Mouse (Mus musculus) gastrocnemius, postnatal 4 days (tissue): ENCODE results near the gene Susd3. TPM values are rescaled to one million over a fixed set of nuclear protein-coding genes. Genes with fewer than 3 reads are reported as not detected.

Experiments
- DNase-seq, 2 experiments: peaks; one replicate each; pipeline ENCODE4 v3.0.0; 2021 to 2022; ENCODE audit warnings: low spot score in 2 of 2, mixed read lengths in 2 of 2
- total RNA-seq, 2 experiments: library from RNA; stranded (reverse); gene quantifications; 2 replicates each; pipeline ENCODE4 v1.2.3; 2021

The Susd3 gene
- total RNA-seq, 2 experiments from 2014 or later = 0.61 to 1.5 TPM

DNA sequence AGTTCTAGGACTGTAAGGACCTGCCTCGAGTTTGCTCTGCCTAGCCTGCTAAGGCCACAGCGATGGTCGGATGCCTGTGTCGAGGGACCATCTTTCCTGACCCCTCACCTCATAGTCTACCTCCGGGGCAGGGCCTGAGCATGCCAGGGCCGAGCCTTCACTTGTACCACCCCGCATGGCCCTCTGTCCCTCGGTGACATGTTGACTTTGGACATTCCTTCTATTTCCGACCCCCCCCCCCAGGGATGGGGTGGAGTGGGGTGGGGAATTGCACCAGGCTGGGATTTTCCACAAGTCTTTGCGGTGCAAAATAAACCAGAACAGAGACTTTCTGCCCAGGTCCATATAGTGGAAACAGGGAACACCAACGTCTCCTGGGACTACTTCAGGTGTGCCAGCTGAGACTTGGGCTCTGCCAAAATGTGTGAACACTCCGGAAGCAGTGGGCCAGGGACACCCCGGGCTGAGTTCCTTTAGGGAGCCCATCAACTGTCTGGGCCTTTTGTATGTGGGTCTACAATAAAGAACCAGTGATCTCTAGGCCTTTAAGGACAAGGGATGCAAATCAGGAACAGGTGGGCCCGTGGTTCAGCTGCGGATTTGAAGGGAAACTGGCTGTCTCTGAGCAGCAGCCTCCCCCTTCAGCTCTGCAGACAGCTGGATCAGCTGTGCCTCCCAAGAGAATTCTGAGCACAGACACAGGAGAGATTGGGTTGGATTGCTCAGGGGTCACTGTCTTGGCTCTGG lies 60.1 kb downstream of the Susd3 start:
- DNase-seq = no peak

GRCm38 (mm10) chr13:49187288-49188218 lies 61.0 kb downstream of the Susd3 start, which contains the start of gene Ninj1:
Gene Ninj1 (plus strand): TSS chr13:49187485.
- DNase-seq = peak; percentile 88 to 90

DNA sequence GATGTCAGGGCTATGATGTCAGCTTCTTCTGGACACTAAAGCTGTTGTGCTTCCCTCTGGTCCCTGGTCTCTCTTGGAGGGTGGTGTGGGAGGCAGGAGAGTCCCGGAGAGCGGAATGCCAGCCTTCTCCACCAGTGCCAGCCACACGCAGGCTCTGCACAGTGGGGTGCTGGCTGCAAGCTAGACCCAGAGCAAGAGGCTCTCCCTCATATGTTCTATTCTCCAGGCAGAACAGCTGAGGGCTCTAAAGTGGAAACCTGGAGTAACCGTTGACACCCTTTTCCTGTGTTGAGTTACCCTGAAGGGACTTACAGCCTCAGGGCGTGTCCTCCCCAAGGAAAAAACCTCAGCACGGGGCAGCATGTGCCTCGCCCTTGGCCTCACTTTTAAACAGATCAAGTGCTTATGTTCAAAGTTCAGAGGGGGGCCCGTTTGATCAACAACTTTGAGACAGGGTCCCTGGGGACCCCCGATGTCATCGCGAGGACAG lies 61.7 kb downstream of the Susd3 start:
- DNase-seq = no peak

- DNase-seq = no peak
Observed at GRCm38 (mm10) chr13:49183646-49184045, 64.9 kb downstream of the Susd3 start.

DNA sequence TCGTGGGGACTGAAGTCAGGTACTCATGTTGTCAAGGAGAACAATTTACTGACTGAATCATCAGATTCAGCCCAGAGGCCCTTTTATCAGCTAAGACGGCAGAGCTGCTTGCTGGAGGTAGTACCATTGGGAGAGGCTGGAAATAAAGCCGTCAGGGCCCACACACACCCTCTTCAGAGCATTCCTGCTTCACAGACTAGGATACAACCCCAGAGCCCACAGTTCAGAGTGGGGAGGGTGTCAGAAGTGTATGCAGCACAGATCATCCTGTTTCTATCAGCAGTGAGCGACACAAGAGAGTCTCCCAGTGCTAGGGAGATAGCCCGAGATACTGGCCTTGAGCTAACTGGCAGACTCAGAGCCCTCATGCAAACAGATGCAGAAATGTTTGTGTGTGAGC lies 65.3 kb downstream of the Susd3 start:
- no peak for DNase-seq

DNA sequence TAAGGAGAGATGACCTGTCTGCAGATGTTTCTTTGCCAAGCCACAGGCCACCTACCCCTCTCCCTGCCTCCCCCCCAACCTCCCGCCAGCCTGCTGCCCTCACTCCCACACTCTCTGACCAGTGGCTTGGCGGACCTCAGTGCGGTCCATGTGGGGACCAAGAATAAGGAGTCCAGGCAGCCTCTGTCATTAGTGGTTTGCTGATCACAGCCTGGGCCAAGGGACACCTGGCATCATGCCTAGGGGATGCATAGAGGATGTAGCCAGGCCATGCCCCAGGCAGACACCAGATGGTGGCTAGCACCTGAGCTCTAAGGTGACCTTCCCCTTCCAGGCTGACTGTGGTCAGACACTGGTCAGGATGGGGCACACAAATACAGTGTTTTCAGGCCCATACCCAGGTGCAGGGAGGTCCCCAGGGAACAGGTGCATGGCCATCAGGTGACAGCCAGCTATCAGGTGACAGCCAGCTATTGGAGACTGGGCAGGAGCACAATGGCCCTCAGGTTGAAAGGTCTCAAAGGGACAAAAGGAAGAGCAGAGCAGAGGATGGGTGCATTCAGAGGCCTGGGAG lies 67.0 kb downstream of the Susd3 start:
- DNase-seq = no peak

DNA sequence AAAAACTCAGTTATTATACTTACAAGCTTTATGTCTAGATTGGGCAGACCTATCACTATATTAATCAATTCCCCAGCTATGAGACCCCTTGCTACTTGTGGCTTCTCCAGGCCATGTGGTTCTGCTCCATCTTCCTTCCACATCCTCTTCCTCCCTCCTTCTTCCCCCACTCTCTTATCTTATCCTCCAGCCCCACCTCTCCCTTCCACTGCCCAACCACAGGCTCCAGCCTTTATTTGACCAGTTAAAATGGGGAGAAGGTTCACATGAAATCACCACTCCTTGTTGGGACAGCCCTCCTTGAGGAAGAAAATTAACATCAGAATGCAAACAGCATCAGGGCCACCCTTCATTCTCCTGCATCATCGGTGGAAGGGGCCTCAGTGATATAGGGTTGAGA lies 67.8 kb downstream of the Susd3 start:
- DNase-seq = no peak

Other genes starting within 250 kb of the Susd3 start
- gene Wnk2, start 100.7 kb downstream of the Susd3 start, total RNA-seq = 10 to 100 TPM; 53.8 to 57.2 TPM
- 10 to 100 TPM; 23.7 to 26.1 TPM for gene Ninj1, start 61.2 kb downstream of the Susd3 start, total RNA-seq
- gene Card19, start 32.7 kb downstream of the Susd3 start, total RNA-seq = 10 to 100 TPM; 54.5 to 62.9 TPM
- gene Fgd3, start 71.6 kb upstream of the Susd3 start, total RNA-seq = 1 to 10 TPM in 1 of 2 experiments, under 1 TPM in 1; 0.98 to 1.5 TPM
- gene Bicd2, start 92.9 kb upstream of the Susd3 start, total RNA-seq = 10 to 100 TPM; 32.9 to 35.7 TPM
- 1 to 10 TPM; 7.0 to 8.9 TPM for gene Ippk, start 172.5 kb upstream of the Susd3 start, total RNA-seq
- 1 to 10 TPM; 1.6 to 1.8 TPM for gene Tes3-ps, start 244.6 kb upstream of the Susd3 start, total RNA-seq